Mouse (Mus musculus) heart, postnatal 10 days (tissue): ENCODE measurements at regions not wholly inside any gene's neighbourhood (a gene's known extent, or its start where the extent isn't known, plus 50 kb on each side); places are given as distances from the start of the nearest gene placed in this dataset.

Experiments
- DNase-seq, 2 experiments: peaks; one replicate each; pipeline ENCODE4 v3.0.0; 2021
- intact Hi-C: fragments of 180-260 bp; cut with DNase I; formaldehyde crosslinking; loops from one replicate; pipeline ENCODE4 v1.15.1; 2025

DNA sequence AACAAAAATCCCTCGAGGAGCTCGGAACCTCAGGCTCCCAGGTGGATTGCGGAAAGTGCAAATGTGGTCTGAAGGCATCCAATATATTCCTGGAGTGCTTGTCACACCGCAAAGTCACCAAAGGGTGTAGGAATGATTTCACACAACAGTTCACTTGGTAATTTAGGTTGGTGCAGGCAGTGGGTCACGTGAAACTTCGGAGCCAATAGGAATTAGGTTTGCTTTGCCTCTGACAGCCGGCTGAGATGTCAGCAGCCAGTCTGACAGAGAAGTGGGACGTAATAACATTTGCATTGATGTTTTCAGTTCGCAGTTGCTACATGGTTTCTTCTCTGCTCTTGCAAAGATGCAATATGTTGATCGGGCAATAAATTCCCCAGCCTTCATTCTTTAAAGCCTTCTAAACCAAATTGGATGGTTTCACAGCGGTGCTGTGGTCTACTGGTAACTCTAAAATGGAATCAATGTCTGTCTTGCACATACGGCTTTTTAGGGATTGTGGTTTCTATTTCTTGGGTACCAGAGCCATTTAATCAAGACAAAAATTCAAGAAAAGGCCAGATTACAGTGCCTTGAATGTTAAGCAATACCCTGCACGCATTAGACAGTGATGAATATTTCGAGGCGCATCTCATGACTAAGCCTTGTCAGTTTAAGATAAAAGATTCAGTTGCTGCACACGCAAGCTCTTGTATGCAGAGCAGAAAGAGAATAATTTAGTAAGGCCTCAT is 149.2 kb downstream of the Mtx2 start:
- no peak for DNase-seq
- intact Hi-C loops: no loop called here

DNA sequence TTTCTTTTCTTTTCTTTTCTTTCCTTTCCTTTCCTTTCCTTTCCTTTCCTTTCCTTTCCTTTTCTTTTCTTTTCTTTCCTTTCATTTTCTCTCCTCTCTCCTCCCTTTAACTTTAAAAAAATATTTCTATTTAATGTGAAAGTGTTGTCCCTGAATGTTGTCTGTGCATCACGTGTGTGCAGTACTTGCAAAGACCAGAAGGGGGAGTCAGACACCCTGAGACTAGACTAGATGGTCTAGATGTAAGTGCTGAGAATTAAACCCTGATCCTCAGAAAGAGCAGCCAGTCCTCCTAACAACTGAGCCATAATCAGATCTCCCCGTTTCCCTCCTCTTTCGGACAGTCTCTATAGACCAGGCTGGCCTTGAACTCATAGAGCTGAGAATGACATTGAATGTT is 151.7 kb downstream of the Mtx2 start:
- intact Hi-C loops: no loop called here

DNA sequence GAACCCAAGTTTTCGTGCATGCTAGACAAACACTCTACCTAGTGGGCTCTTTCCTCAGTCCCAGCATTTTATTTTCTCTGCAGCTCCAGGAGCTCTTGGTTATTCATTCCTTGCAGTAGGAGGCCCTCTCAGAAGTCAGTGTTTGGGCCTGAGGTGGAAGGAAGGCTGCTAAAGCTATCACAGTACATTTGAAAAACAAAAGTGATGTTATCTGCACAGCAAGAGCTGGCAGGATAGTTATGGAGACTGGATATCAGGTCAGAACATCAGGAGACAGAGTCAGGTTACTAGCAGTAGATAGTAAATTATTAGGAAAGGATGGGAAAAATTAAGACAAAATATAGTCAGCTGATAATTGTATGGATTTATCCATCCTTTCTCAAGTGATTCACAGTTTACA is 152.2 kb downstream of the Mtx2 start:
- intact Hi-C loops: no loop called here
- no peak for DNase-seq

More for the DNA sequence above, 151.7 kb downstream of the Mtx2 start:
- no peak for DNase-seq

DNA sequence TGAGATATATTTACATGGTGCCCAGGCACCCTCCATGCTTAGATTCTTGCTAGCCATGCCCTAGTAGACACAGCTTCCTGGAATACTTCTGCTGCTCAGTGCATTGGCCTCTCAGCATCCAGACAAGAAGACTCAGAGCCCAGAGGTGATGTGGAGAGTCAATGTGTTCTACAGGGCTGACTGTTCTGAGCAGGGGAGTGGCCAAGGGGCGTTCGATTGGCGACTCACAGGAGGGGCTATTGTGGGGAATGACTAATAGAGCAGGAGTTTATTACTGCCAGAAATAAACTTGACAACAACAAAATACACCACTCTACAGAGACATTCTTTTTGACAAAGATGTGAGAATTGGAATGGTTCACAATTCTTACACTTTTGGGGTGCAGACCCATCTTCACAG is 156.3 kb downstream of the Mtx2 start:
- DNase-seq: no peak
- intact Hi-C loops: no loop called here

DNA sequence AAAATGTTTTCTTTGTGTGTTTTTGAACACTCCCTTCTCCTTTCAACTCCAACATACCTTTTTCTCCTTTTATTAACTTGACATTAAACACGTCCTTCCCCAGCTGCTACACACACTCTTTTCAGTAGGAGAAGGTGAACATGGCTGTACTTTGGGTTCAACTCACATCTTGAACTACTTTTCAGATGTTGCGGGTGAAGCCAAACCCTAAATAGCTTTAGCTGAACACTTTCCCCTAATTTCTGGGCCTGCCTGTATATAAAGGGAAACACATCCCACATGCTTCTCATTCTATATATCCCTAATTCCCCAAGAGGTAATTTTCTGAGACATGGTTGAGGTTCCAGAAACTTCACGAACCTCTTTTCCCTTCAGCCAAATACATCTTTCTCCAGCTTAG is 168.2 kb downstream of the Mtx2 start:
- intact Hi-C loops: no loop called here
- DNase-seq: no peak

DNA sequence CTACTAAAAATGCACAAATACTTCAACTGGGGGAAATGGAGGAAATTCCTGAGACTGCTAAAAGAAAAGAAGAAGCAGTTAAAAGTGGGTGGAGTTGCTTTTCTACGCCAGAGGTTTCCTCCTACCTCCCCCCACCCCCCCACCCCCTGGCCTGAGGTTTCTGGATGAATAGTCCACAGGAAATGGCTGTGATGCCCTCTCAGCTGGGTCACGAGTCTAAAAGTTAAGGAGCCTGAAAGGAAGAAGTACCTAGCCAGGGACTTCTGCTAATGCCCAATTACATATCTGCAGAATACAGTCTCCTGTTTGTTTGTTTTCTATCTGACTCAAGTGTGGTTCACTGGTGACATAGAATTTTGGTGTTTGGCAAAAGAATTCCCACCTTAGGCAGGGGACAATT is 169.4 kb downstream of the Mtx2 start:
- no peak for DNase-seq

DNA sequence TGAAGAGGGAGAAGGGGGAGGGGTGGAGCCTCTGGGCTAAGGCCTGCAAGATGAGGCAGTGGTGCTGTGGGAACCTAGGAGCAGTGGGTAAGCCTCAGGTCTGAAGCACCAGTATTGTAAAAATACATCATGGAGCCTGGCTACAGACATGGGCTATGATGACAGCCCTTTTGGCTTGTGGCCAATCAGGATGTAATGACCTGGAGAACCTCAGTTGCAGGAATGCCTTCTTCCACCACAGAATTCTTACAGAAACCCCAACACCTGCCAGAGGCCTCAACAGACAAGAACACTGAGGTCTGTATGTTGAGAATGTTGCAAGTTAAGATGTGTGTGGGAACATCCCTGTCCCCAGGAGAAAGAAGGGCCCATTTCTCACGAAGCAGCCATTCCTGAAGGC is 172.1 kb downstream of the Mtx2 start:
- no peak for DNase-seq
- intact Hi-C loops: no loop called here

More for the DNA sequence above, 169.4 kb downstream of the Mtx2 start:
- intact Hi-C loops: no loop called here

DNA sequence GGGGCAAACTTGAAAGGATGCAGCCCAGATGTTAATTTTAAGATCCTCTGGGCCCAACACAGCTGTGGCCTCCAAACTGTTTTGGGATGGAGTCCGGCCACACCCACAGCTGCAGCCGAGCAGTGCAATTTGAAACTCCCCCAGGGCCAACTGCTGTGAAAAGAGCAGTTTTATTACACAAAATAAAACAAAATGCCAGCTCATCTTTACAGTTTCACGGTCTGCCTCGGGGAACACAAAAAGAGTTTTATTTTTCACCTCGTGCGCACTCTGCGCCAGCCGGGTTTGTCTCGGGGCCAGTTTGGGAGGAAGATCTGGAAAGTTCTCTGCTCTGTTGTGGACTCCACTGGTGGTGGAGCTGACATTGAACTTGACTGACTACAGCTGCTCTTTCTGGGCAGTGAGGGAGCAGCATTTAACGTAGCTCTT is 174.8 kb downstream of the Mtx2 start:
- DNase-seq: peak; percentile 65 to 69
- intact Hi-C loops: no loop called here

DNA sequence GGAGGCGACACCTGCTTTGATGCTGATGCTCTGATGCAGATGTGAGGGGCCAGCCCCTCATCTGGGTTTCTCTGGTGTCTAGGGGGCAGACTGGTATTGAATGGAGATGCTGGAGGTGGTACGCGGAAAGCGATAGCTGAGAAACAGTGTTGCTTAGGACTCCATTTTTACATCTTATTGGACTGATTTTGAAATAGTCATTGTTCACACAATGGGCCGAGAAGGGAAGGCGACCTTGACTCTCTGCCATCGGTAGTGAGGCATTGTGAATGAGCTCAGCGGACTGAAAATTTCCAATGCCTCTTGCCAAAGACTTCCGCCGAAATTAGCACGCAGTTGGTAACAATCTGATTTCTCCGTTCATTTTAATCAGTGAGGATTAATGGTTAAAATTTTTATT is 177.0 kb downstream of the Mtx2 start:
- DNase-seq: peak; percentile 51 to 62
- intact Hi-C loops: no loop called here

DNA sequence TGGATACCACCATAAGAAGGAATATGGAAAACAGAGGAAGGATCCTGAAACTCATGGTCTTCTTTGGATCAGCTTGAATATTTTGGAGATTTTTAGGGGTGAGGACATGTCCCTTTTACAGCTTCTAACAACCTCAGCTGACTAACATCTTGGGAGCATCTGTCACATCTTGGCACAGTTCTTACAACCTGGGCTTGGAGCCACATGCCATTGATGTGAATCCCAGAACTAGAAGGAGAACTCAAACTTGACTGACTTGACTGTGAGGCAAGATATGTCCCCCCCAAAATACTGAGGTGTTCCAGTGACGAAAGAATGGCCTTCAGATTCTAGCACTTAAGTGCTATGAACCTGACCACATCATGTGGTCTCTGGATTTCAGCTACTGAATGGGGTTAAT is 182.5 kb downstream of the Mtx2 start:
- peak; percentile 54 to 61 for DNase-seq
- intact Hi-C loops: no loop called here

DNA sequence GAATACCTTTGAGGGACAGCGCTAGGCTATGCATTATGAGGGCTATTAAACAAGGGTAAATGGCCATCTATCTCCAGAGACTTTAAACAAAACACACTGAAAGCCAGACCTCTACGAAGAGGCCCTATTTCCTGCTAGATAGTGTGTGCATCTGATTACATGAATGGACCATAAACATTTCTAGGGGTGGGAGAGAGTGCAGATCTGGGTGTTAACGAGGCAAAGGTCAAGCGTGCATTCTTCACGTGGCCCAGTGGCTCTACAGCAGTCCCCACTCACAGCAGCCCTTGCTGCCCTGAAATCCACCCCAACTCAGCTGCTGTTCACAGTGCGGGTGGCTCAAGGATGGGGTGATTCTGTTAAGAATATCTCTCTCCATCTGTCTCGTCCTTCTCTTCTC is 185.0 kb downstream of the Mtx2 start:
- intact Hi-C loops: no loop called here
- no peak for DNase-seq

DNA sequence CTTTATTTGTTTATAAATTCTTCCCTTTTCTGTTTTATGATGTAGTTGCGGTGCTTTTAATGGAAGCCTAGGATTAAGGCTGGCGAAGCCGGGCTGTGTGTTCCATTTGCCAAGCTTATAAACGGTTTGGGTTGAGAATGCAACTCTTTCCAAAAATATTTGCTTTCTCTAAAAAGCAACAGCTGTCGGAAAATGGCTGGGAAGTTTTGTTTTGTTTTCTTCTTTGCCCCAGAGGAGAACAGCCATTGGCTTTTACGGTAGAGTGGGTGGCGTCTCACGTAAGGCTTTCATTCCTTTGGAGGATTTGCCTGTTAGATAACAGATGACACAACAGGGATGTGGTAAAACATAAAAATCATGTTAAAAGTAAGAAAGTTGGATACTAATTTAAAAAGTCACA is 186.4 kb downstream of the Mtx2 start:
- intact Hi-C loops: no loop called here
- peak in 1 of 2 experiments; percentile 23 for DNase-seq

DNA sequence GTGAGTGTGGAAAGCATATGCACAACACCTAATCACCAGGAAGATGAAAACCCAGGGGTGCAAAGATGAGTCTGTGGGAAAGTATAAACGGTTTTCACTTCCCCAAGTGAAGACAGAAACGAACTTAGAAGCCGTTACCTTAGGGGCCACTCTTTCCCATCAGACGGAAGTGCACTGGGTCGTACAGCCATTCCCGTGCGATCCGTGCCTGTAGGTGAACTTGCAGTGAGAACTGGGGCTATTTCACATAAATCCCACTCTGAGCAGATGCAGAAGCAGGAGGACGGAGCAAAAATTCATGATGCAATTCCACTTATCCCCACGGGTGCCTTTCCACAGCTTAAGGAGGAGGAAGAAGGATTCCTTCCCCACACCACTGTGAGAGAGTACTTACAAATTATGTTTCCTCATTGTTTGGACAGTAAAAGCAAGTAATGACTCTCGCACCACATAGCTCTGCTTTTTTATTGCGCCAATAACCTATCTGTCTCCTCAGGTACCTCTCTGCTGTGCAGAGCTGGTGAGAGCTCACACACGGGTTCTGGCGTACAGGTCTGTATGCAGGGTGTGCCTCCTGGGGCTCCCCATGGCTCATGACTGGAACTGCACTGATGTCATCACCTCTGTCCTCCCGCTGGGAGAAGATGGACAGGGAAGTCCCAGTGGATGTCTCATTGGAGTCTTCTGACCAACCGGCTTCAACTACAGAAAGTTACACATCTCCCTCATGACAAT is 189.6 kb downstream of the Mtx2 start:
- intact Hi-C loops: no loop called here
- DNase-seq: no peak

DNA sequence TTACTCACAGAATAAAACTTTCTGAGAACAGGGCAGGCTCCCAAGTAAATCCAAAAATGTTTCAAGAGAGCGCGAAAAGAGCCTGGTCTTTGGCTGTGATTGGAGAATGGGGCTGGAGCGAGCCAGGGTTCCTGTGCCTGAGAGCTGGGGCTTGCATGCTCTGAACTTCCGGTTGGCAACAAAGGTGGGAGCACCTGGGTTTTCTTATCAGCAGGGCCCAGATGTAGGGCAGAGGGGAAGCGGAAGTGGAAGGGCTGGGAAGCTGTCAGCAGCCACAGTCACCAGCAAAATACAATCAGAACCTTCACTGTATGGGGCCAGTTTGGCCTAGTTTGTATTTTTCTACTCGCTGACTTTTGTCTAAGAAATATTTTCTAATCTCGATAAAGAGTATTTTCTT is 193.9 kb downstream of the Mtx2 start:
- intact Hi-C loops: no loop called here
- DNase-seq: peak; percentile 64 to 68

DNA sequence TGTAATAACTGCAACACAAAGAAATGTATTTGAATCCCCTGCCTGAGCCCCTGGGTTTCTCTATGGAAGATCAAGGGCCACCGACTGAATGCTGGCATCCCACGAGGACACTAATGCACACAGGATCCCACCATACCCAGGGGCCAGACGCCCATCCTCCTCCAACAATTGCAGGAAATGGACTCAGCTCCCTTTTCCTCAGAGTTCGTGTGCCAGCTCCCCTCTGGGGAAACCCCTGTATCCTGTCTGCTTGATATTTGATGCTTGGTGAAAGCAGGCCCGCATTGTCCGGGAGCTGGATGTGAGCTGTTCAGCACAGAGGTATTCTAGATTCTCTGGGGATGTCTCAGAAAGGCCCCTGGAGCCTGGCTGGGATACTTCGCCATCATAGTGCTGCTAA is 196.0 kb downstream of the Mtx2 start:
- intact Hi-C loops: loop anchor here (2.0 to 5.0 kb wide), 3 partner anchors 33 to 1129 kb away; partner anchors contain the start of gene Atf2
- DNase-seq: peak; percentile 44 to 60

DNA sequence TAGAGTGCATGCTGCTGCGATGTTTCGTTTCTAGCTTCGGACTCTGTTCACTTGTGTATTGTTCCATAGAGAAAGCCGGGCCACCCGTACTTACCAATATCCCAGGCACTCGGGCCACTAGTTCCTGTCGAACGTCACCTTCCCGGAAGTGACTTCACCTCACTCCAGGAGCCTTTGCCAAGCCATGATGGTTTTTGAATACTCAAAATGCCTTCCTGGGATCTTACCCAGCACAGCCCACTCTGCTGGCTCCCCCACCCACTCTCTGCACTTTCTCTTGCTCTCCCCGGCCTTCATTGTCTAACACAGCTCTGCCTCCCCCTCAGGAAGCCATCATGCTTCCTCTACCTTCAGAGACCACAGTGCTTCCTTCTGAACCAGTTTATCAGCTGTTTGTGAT is 202.5 kb downstream of the Mtx2 start:
- intact Hi-C loops: no loop called here
- DNase-seq: peak in 1 of 2 experiments; percentile 24

DNA sequence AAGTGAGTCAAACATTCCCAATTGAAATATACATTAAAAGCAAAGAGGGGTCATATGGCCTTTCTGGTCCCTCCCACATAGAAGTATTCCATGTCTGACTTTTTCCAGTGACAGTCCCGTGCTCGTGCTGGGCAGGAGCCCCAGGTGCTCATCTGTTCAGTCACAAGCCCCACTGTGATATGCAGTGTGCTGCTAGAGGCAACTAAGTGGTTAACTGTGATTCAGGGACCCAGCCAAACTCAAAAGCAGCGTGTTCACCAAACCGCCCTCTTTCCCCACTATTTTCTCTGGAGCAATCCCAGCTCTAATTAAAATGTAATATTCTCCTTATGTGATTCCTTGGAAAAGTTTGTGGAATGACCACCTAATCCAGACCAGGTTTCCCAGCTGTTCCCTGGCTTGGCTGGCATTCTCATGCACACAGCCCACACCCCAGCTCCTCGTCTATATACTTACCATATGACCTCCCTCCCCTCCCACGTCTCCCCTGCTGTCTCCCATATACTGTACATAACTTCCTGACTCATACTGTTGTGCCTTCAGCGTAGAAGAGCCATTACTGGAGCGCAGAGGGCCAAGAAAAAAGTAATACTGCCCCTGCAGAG is 203.6 kb downstream of the Mtx2 start:
- intact Hi-C loops: no loop called here
- DNase-seq: no peak

DNA sequence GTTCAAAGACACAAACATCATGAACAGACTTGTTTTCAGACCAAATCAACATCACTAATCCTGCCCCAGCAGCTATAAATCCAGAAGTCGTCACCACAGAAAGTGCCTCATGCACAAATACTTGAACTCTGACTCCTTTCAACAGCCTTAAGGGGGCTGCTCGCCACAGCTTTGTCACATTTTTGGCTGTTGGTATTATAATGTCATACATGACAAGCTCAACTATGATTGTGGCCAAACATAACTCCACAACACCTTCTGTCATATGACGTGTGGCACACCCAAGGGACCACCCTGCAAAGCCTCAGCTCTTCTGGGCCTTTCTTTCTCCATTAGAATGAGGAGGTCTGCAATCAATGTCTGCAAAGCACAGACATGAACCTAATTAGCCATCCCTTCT is 209.1 kb downstream of the Mtx2 start:
- DNase-seq: no peak
- intact Hi-C loops: no loop called here

DNA sequence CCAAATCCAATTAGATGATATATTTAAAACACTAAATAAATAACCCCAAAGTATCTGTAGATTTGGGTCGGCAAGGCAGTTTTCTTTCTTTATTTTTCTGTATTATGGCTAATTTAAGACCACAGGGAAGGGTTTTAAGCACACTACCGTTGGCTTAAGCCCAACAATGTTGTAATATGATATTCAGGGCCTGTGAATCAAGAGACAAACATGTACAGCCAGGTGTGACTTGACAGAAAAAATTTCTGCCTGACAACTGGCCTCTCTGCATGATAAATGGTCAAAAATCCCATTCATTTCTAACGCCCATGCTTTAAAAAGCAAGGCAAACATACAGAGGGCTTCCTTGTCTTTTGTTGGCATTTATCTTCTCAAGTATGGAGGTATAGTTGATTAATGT is 213.5 kb downstream of the Mtx2 start:
- DNase-seq: peak; percentile 33 to 50
- intact Hi-C loops: no loop called here

DNA sequence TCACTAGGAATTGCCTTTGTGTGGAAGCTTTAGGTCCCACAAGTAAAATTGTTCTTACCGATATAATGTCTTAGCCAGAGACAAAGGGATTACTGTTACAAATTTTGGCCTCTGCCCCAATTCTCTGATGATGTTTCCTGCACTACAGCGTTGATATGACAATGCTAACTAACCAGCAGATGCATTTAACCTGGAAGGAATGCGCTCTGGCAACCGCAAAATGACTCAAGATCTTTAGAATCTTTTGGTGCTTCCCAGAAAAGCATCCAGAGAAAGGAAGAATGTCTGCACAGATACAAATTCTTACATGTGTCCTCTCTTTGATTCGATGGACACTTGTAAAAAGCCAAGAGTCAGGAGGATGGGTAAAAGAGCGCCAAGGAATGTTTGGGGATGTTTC is 221.3 kb downstream of the Mtx2 start:
- intact Hi-C loops: no loop called here
- no peak for DNase-seq

DNA sequence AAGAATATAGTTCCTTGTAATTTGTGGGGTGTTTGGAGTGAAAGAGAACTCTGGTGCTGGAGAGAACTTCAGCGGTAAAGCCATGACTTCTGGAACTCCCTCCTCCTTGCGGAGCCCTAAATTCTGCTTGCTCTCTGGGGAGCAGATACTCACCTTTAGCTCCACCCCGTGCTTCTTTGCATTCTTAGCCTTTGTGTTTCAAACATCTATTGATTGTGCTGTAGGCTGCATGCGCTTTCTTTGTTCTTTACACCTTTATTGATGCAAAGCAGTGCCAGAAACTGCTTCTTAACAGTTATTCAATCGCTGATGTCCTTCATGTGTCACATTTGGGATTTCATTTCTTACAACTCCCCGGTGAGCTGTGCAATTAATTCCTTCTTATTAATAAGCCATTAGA is 222.5 kb downstream of the Mtx2 start:
- no peak for DNase-seq
- intact Hi-C loops: no loop called here
